Mouse (Mus musculus) hindbrain, embryonic 13.5 days (tissue): Measurements from ENCODE around the gene Ceacam15. TPM values are rescaled to one million over a fixed set of nuclear protein-coding genes. Genes with fewer than 3 reads are reported as not detected.
"Not testable (repeated sequence)": the region's sequence is repeated elsewhere in the genome, so short reads cannot be mapped to it uniquely, and the experiment has no call there.

Source experiments
- ATAC-seq: fragments of 200-750 bp; cut with Nextera tagmentation; 2 replicates; pipeline ENCODE4 v1.8.0; 2017; ENCODE audit warnings: moderate TSS enrichment; ENCODE audit not compliant: low FRiP score
- H3K27ac ChIP-seq: fragments of 300-500 bp; sonication (generic); 2 replicates; pipeline ENCODE4 v1.5.1; 2015; ENCODE audit warnings: inconsistent platforms, mild to moderate bottlenecking, moderate library complexity
- H3K27me3 ChIP-seq: fragments of 300-500 bp; sonication (generic); 2 replicates; pipeline ENCODE4 v1.6.1; 2015; ENCODE audit warnings: mild to moderate bottlenecking, inconsistent platforms
- H3K36me3 ChIP-seq: fragments of 300-500 bp; sonication (generic); 2 replicates; pipeline ENCODE4 v1.6.1; 2015; ENCODE audit warnings: mild to moderate bottlenecking, inconsistent platforms
- H3K4me1 ChIP-seq: fragments of 300-500 bp; sonication (generic); replicated peaks from 2 replicates; pipeline ENCODE4 v1.6.1; 2015; ENCODE audit warnings: inconsistent platforms
- H3K4me2 ChIP-seq: fragments of 300-500 bp; sonication (generic); 2 replicates; pipeline ENCODE4 v1.6.1; 2015; ENCODE audit warnings: inconsistent platforms, mild to moderate bottlenecking, moderate library complexity
- H3K4me3 ChIP-seq: fragments of 300-500 bp; sonication (generic); 2 replicates; pipeline ENCODE4 v1.5.1; 2015; ENCODE audit warnings: mild to moderate bottlenecking, inconsistent platforms
- H3K9ac ChIP-seq: fragments of 300-500 bp; sonication (generic); 2 replicates; pipeline ENCODE4 v1.6.1; 2015; ENCODE audit warnings: mild to moderate bottlenecking, inconsistent platforms
- H3K9me3 ChIP-seq: fragments of 300-500 bp; sonication (generic); 2 replicates; pipeline ENCODE4 v1.6.1; 2016; ENCODE audit warnings: inconsistent platforms
- WGBS: fragments of 180-500 bp; shearing (Covaris S2); methylation state at CpG from one replicate; pipeline ENCODE4 v1.1.7; 2015; 5-methylcytosine and 5-hydroxymethylcytosine counted together
- polyA plus RNA-seq: library from polyadenylated mRNA; unstranded; fragments of >200 nt; fragmentation: Nextera tagmentation; extraction: Ambion mirVana; gene quantifications from 2 replicates; pipeline ENCODE4 v1.2.1, GENCODE M21; 2015

Gene Ceacam15
- polyA plus RNA-seq, result not detected in 2 replicates

DNA sequence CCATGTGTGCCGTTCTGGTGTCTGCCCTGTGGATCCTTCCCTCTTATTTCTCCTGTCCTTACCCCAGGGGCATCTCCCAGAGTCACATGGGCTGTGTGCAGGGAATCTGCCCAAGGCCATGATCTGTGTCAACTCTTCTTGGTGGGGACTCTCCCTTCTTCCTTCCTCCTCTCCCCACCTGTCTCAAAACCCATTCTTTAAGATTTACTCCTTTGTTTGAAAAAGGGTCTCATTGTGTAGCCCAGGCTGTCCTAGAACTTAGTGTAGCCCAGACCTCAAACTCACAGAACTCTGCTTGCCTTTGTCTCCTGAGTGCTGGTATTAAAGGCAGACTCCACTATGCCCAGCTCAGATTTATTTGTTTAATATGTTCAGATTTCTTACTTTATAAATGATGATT, at the start of gene Ceacam15:
TSS of gene Ceacam15 (minus strand) at position 101 of the 400 bp plus-strand sequence.
- no peak within 1 kb of the TSS for H3K27ac ChIP-seq
- no peak within 1 kb of the TSS for H3K9ac ChIP-seq
- no peak for ATAC-seq
- H3K36me3 ChIP-seq, result no peaks in the 10 kb centered on the region
- no peak within 1 kb of the TSS for H3K4me2 ChIP-seq
- H3K27me3 ChIP-seq, result no peaks in the 10 kb centered on the region
- no peaks in the 10 kb centered on the region for H3K4me1 ChIP-seq
- 59% methylated on average over 1 of the region's 1 CpGs for WGBS
- no peaks in the 10 kb centered on the region for H3K9me3 ChIP-seq
- H3K4me3 ChIP-seq, result no peak within 1 kb of the TSS

DNA sequence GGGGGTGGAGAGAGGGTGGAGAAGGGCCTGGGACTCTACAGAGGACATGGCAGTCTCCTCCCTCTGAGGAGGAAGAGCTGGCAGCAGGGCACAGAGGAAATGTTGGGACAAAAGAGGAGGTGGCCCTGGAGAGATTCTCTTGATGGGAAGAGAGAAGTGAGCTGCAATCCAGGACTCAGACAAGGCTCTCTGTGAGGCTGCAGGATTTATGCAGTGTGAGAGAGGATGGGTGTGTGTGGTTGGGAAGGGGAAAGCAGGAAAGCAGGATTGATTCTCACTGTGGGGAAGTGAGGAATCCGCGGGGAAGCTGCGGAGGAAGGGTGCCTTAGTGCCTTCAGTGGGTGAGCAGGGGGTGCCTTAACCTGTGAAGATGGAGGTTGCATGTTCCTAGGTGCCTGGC, 47.0 kb upstream of the Ceacam15 start:
- not testable (repeated sequence) for H3K27ac ChIP-seq, H3K4me3 ChIP-seq, H3K9me3 ChIP-seq, H3K4me2 ChIP-seq, H3K27me3 ChIP-seq, ATAC-seq, H3K36me3 ChIP-seq, H3K4me1 ChIP-seq, H3K9ac ChIP-seq
- 72% methylated on average over 3 of the region's 3 CpGs for WGBS

DNA sequence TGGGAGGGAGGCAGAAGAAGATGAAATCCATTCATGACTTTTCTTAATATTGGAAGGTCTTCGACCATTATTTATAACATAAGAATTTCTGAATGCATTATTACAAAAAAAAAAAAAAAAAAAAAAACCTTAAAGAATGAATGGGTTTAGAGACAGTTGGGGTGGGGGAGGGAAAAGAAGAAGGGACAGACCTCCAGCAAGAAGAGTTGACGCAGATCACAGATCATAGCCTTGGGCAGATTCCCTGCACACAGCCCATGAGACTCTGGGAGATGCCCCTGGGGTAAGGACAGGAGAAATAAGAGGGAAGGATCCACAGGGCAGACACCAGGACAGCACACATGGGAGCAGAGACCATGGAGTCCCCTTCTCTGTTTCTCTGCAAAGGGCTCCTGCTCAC, 46.1 kb upstream of the Ceacam15 start, which contains the start of gene Ceacam9:
TSS of gene Ceacam9 (plus strand) at position 301 of the 400 bp plus-strand sequence.
- WGBS, result 80% methylated on average over 2 of the region's 2 CpGs
- Histone ChIP-seq H3K36me3 (no peaks in the 10 kb centered on the region), H3K4me2 (no peak within 1 kb of the TSS), H3K9me3 (no peaks in the 10 kb centered on the region), H3K4me1 (no peaks in the 10 kb centered on the region), H3K27me3 (no peaks in the 10 kb centered on the region), H3K4me3 (no peak within 1 kb of the TSS), H3K9ac (no peak within 1 kb of the TSS), H3K27ac (no peak within 1 kb of the TSS)
- ATAC-seq, result no peak

DNA sequence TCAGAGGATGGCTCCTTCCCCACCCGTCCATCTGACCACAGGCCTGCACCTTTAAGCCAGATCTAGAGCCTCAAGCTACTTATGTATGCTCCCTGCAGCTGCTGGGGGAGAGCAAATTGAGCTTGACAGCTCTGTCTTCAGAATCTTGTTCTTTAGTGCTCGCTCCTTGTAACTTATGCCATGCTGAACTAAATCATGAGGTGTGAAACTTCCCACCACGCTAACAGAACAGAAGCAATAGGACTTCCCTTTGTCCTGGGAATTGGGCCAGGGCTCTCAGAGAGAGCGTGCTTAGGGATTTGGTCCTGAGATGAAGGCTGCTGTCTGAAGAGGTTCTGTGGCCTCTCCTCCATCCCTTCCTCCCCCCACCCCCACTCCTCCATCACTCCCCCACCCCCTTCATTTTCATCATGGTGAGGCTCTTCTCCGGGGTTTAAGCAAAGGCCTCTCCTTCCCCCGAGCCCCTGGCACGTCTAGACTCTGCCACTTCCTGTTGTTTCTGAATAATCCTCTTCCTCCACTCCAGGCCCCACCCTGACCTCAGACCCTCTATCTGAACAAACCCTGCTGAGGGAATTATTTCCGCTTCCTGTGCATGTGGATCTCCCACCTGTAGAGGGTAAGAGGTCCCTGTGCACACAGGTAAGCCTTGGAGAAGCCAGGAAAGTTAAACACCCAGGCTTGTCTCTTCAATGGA, 41.1 kb upstream of the Ceacam15 start:
- not testable (repeated sequence) for ATAC-seq, H3K4me2 ChIP-seq, H3K4me3 ChIP-seq, H3K4me1 ChIP-seq, H3K27me3 ChIP-seq, H3K9ac ChIP-seq, H3K36me3 ChIP-seq, H3K9me3 ChIP-seq, H3K27ac ChIP-seq
- WGBS, result 54% methylated on average over 8 of the region's 8 CpGs

DNA sequence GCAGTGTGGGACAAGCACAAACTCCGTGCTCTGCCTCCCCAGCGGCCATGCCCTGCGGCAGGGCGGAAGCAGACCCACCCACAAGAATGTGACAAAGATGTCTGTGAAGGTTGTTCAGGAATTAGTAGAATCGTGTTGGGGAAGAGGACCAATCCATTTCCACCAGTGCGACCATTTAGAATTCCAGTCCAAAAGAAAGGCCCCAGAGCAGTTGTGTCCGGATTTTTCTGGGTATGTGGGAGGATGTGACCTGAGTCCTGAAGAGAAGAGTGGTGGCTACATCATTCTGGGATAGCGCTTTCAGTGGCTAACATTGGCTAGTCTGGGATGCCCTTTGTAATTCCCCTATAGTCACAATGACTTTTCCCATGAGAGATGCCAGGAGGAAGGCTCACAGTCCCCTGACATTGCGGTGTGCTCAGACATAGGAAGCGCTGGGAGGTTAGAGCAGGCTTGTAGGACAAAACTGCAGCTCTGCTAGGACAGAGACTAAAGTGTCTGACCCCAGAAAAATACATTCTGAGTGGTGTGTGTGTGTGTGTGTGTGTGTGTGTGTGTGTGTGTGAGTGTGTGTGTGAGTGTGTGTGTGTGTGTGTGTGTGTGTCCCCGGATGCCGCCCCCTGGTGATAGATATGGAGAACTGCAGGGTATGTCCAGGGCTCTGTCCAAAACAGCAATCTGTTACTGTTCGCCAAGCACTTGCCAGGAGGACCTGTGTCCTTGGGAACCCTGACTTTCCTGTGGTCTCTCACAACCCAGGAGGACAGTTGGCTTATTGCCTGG, 37.3 kb upstream of the Ceacam15 start:
- Histone ChIP-seq H3K9me3 (no peaks in the 10 kb centered on the region), H3K27ac (no peak overlapping the region), H3K4me1 (0 out of 2 replicates have a peak, but pooled peaks cover 2% of the 10 kb centered on the region), H3K27me3 (peaks cover 5% of the 10 kb centered on the region; the same call in 1 of the 2 replicates), H3K9ac (no peak overlapping the region), H3K4me3 (no peak overlapping the region), H3K4me2 (no peak overlapping the region), H3K36me3 (no peaks in the 10 kb centered on the region)
- ATAC-seq, result no peak
- 83% methylated on average over 13 of the region's 13 CpGs for WGBS

DNA sequence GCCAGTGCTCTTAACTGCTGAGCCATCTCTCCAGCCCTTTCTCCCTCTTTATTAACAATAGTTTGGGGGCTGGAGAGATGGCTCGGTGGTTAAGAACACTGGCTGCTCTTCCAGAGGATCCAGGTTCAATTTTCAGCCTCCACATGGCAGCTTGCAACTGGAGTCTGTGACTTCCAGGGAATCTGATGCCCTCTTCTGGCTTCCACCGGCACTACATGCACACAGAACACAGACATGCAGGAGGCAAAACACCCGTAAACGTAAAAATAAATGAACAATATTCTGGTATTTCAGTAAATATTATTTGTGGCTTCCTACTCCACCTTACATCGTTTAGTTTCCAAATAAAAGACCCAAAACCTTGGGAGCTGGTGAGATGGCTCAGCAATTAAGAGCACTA, 35.1 kb upstream of the Ceacam15 start:
- no peak for ATAC-seq
- 81% methylated on average over 5 of the region's 5 CpGs for WGBS

DNA sequence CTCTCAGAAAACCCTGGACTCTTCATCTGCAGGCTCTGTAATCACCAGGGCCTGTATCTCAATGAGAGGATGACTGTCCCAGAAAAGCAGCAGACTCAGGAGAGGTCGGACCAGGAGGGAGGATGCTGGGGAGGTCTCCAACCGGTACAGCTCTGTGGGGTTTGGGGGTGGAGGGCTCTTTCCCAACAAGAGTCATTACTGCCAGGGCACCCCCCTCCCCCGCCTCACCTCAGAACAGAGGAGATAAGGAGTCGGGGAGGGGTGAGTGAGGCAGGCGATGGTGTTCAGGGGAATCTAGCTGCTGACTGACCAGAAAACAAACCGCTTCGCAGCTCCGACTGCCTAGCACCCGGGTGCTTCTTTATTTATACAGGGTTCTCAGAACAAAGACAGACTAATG, 32.7 kb upstream of the Ceacam15 start:
- Histone ChIP-seq H3K4me2 (no peak overlapping the region), H3K4me1 (0 out of 2 replicates have a peak, but pooled peaks cover 2% of the 10 kb centered on the region), H3K36me3 (no peaks in the 10 kb centered on the region), H3K27me3 (peaks cover 13% of the 10 kb centered on the region; the same call in 1 of the 2 replicates), H3K4me3 (no peak overlapping the region), H3K9me3 (no peaks in the 10 kb centered on the region), H3K9ac (no peak overlapping the region), H3K27ac (no peak overlapping the region)
- WGBS, result 31% methylated on average over 9 of the region's 9 CpGs
- no peak for ATAC-seq

More for the DNA sequence above, 35.1 kb upstream of the Ceacam15 start:
- Histone ChIP-seq H3K4me3 (no peak overlapping the region), H3K9ac (no peak overlapping the region), H3K36me3 (no peaks in the 10 kb centered on the region), H3K27me3 (peaks cover 13% of the 10 kb centered on the region; the same call in 1 of the 2 replicates), H3K4me2 (no peak overlapping the region), H3K9me3 (no peaks in the 10 kb centered on the region), H3K27ac (no peak overlapping the region), H3K4me1 (0 out of 2 replicates have a peak, but pooled peaks cover 2% of the 10 kb centered on the region)

DNA sequence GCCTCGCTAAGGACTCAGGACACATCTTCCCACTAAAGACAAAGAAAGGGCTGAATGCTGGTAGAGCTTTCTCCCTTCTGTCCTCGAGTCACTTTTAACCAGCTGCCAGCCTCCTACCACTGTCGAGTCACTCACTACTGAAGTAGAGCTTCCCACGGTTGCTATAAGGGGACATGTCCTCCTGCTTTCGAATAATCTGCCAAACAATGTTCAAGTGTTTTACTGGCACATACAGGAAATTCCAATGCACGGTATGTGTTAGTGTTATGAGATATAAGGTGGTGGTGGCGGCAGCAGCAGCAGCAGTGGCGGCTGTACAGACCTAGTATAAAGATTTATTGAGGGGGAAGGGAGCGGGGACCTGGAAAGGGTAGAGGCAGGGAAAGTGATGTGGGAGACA, 30.9 kb upstream of the Ceacam15 start:
- no peak overlapping the region for H3K9ac ChIP-seq
- no peak for ATAC-seq
- H3K9me3 ChIP-seq, result no peaks in the 10 kb centered on the region
- no peak overlapping the region for H3K4me2 ChIP-seq
- no peak overlapping the region for H3K4me3 ChIP-seq
- H3K4me1 ChIP-seq, result 0 out of 2 replicates have a peak, but pooled peaks cover 2% of the 10 kb centered on the region
- H3K27me3 ChIP-seq, result peaks cover 13% of the 10 kb centered on the region; the same call in 1 of the 2 replicates
- WGBS, result 68% methylated on average over 9 of the region's 9 CpGs
- no peak overlapping the region for H3K27ac ChIP-seq
- H3K36me3 ChIP-seq, result no peaks in the 10 kb centered on the region

DNA sequence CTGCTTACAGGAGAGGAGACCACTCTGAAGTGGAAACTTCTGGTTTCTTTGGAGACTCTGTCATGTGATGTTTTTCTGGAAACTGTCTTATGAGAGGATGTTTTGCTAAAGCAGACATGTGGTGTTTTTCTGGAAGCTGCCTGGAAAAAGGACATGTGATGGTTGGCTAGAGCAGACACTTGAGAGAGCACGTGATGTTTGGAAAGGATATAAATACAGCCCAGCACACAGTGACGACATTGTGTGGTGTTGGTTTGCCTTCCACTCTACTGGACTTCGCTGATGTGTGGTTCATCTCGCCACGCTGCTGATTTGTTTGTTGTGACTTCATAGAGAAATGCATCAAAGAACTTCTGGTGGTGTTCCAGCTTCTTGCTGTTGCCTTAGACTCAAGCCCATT, 25.1 kb upstream of the Ceacam15 start:
- no peak for ATAC-seq
- Histone ChIP-seq H3K4me3 (no peak overlapping the region), H3K9ac (no peak overlapping the region), H3K36me3 (no peaks in the 10 kb centered on the region), H3K27ac (no peak overlapping the region), H3K9me3 (no peaks in the 10 kb centered on the region), H3K4me2 (no peak overlapping the region), H3K27me3 (no peaks in the 10 kb centered on the region), H3K4me1 (no peaks in the 10 kb centered on the region)
- 83% methylated on average over 5 of the region's 5 CpGs for WGBS

DNA sequence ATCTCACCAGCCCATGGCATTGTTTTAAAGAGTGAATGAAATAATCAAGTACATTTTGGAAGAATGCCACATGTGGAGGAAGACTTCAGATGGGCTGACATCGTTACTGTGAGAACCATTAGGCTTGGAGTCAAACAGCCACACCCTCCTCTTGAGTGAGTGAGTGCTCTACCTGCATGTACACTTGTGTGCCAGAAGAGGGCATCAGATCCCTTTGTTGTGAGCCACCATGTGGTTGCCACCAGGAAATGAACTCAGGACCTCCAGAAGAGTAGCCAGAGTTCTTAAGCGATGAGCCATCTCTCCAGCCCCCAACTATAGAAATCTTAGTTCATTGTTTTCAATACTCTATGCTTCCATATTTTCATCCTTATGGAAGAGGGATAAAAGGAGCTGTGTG, 23.5 kb upstream of the Ceacam15 start:
- 57% methylated on average over 2 of the region's 2 CpGs for WGBS
- no peak overlapping the region for H3K9ac ChIP-seq
- H3K36me3 ChIP-seq, result no peaks in the 10 kb centered on the region
- H3K27ac ChIP-seq, result no peak overlapping the region
- no peak overlapping the region for H3K4me3 ChIP-seq
- H3K4me2 ChIP-seq, result no peak overlapping the region
- no peaks in the 10 kb centered on the region for H3K27me3 ChIP-seq
- ATAC-seq, result no peak
- no peaks in the 10 kb centered on the region for H3K9me3 ChIP-seq
- no peaks in the 10 kb centered on the region for H3K4me1 ChIP-seq

DNA sequence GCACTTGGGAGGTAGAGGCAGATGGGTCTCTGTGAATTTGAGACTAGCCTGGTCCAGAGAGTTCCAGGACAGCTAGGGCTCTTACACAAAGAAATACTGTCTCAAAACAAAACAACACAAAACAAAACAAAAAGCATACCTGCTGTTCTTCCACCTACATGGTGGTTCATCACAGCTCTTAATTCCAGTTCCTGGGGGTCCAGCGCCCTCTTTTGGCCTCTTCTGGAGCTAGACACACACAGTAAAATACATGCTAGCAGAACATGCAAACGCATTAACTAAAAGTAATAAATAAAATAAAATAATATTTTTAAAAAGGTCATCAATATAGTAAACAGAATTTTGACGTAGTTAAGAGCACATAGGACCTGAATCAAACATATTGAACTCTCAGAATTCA, 19.5 kb upstream of the Ceacam15 start:
- Histone ChIP-seq H3K27ac (no peak overlapping the region), H3K4me2 (no peak overlapping the region), H3K36me3 (no peaks in the 10 kb centered on the region), H3K4me3 (no peak overlapping the region), H3K27me3 (no peaks in the 10 kb centered on the region), H3K4me1 (no peaks in the 10 kb centered on the region), H3K9ac (no peak overlapping the region), H3K9me3 (no peaks in the 10 kb centered on the region)
- 38% methylated on average over 3 of the region's 3 CpGs for WGBS
- no peak for ATAC-seq

DNA sequence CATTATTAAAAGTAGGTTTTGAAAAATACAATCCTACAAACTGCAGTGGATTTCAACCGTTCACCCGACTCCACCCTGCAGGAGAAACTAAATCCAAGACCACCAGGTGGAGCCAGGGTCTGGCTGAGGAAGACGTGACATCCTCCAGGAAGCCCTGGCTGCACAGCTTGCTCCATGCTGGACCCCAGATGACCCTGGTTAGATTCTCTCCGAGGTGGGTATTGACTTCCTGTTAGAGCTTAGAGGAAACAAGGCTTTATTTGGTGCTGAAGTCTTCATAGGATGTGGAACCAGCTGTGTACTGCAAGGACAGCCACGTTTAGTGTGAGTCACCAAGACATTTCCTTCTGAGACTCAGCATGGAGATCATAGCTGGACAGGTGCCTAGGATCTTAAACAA, 13.7 kb upstream of the Ceacam15 start:
- Histone ChIP-seq H3K27me3 (no peaks in the 10 kb centered on the region), H3K9me3 (peaks cover 9% of the 10 kb centered on the region; the same call in 1 of the 2 replicates), H3K36me3 (no peaks in the 10 kb centered on the region), H3K27ac (no peak overlapping the region), H3K4me1 (no peaks in the 10 kb centered on the region), H3K4me2 (no peak overlapping the region), H3K9ac (no peak overlapping the region), H3K4me3 (no peak overlapping the region)
- ATAC-seq, result no peak
- 78% methylated on average over 5 of the region's 5 CpGs for WGBS
